Mouse (Mus musculus) urinary bladder, adult 2 months (tissue): ENCODE data around the gene Tmub1. TPM values are rescaled to one million over a fixed set of nuclear protein-coding genes. Genes with fewer than 3 reads are reported as not detected.

Experiments used
- polyA plus RNA-seq: library from polyadenylated mRNA; depleted of rRNA; stranded (reverse); fragments of >200 nt; gene quantifications from 2 replicates; pipeline ENCODE4 v1.2.3, GENCODE M21; 2012; rRNA removed

Tmub1 gene
- polyA plus RNA-seq, 1 experiment, result 24.5 TPM

Other genes starting within 250 kb of the Tmub1 start
- 56.0 and 70.5 TPM in 2 replicates for gene Kcnh2, start 96.2 kb downstream of the Tmub1 start, polyA plus RNA-seq
- 7.3 and 8.3 TPM in 2 replicates for gene Nos3, start 83.0 kb downstream of the Tmub1 start, polyA plus RNA-seq
- 3.1 and 5.1 TPM in 2 replicates for gene Atg9b, start 55.7 kb downstream of the Tmub1 start, polyA plus RNA-seq
- gene Abcb8, start 54.2 kb downstream of the Tmub1 start, polyA plus RNA-seq, result 24.8 and 28.8 TPM in 2 replicates
- 0.29 and 0.50 TPM in 2 replicates for gene Asic3, start 34.5 kb downstream of the Tmub1 start, polyA plus RNA-seq
- 61.4 and 77.8 TPM in 2 replicates for gene Cdk5, start 24.3 kb downstream of the Tmub1 start, polyA plus RNA-seq
- 61.6 and 63.0 TPM in 2 replicates for gene Slc4a2, start 24.0 kb downstream of the Tmub1 start, polyA plus RNA-seq
- gene Fastk, start 2.6 kb downstream of the Tmub1 start, polyA plus RNA-seq, result 134 and 154 TPM in 2 replicates
- gene Agap3, start 4.3 kb upstream of the Tmub1 start, polyA plus RNA-seq, result 55.8 and 73.8 TPM in 2 replicates
- gene Gbx1, start 79.3 kb upstream of the Tmub1 start, polyA plus RNA-seq, result 0.01 and 0.07 TPM in 2 replicates
- gene Asb10, start 93.1 kb upstream of the Tmub1 start, polyA plus RNA-seq, result 0.45 and 0.72 TPM in 2 replicates
- gene 4931409K22Rik, start 109.0 kb upstream of the Tmub1 start, polyA plus RNA-seq, result not detected in 2 replicates
- gene Abcf2, start 129.6 kb upstream of the Tmub1 start, polyA plus RNA-seq, result 44.5 and 50.0 TPM in 2 replicates
- gene Chpf2, start 138.9 kb upstream of the Tmub1 start, polyA plus RNA-seq, result 30.2 and 34.5 TPM in 2 replicates
- 80.3 and 83.2 TPM in 2 replicates for gene Smarcd3, start 176.6 kb upstream of the Tmub1 start, polyA plus RNA-seq
- 47.3 and 58.5 TPM in 2 replicates for gene Nub1, start 237.7 kb upstream of the Tmub1 start, polyA plus RNA-seq